Mouse (Mus musculus): ENCODE data around the gene Wipf1. TPM values are rescaled to one million over a fixed set of nuclear protein-coding genes. Genes with fewer than 3 reads are reported as not detected.

The Wipf1 gene
- polyA plus RNA-seq (2015; fragmentation: Nextera tagmentation; extraction: Ambion mirVana), result 7.4 and 8.2 TPM in 2 replicates

GRCm38 (mm10) chr2:73529356-73530330 is at the start of gene Wipf1:
Gene Wipf1, minus strand, starts transcription at chr2:73529734.

GRCm38 (mm10) chr2:73386356-73387046 is 143.0 kb downstream of the Wipf1 start, which contains the start of gene Gpr155:
Gene Gpr155, minus strand, starts transcription at chr2:73386572.

Other genes with a start within 250 kb of the Wipf1 start
- gene Scrn3, start 217.1 kb downstream of the Wipf1 start, polyA plus RNA-seq (2015; fragmentation: Nextera tagmentation; extraction: Ambion mirVana), result 12.9 and 15.0 TPM in 2 replicates
- gene Cir1, start 217.0 kb downstream of the Wipf1 start, polyA plus RNA-seq (2015; fragmentation: Nextera tagmentation; extraction: Ambion mirVana), result 21.1 and 24.6 TPM in 2 replicates
- gene Gpr155, start 143.2 kb downstream of the Wipf1 start, polyA plus RNA-seq (2015; fragmentation: Nextera tagmentation; extraction: Ambion mirVana), result 8.0 and 8.3 TPM in 2 replicates
- gene Chrna1, start 50.6 kb upstream of the Wipf1 start, polyA plus RNA-seq (2015; fragmentation: Nextera tagmentation; extraction: Ambion mirVana), result 57.6 and 70.5 TPM in 2 replicates
- 12.1 and 13.8 TPM in 2 replicates for gene Chn1, start 245.6 kb upstream of the Wipf1 start, polyA plus RNA-seq (2015; fragmentation: Nextera tagmentation; extraction: Ambion mirVana)